Comparison of ENCODE assay signal across 25 mouse cellular contexts in the genomic region with DNA sequence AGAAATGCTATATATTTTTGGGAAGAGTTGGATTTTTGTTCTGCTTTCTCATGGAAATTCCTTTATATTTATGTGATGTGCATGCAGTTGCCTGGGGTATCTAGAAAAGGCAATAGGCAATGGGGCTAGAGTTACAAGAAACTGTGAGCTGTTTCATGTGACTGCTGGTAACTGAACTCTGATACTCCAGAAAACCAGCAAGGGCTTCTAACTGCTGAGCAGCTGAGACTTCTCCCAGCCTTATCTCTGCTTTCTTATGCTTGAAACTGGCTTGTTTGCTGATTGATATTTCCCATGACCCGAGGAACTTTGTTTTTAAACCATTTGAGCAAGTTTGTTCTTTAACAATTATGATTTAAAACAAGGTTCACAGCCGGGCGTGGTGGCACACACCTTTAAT.
"Had no signal": no experiment of that assay in that cellular context is flagged by ENCODE, and none has a peak within 500 bp of the region (broad histone marks: within the 10 kb centered on the region; RNA-seq: fewer than 3 reads in every experiment).

No protein-coding gene starts in this region.

- H3K4me3 ChIP-seq: gastrocnemius, adult 2 months; heart, adult 2 months; heart, embryonic 13.5 days; heart, embryonic 15.5 days; hindbrain, embryonic 13.5 days; hindbrain, embryonic 15.5 days; layer of hippocampus, adult 2 months; left cerebral cortex, adult 2 months; limb, embryonic 10.5 days; limb, embryonic 12.5 days; liver, embryonic 13.5 days had no signal

- H3K27me3 ChIP-seq: heart, embryonic 13.5 days; heart, embryonic 15.5 days; hindbrain, embryonic 13.5 days; hindbrain, embryonic 15.5 days; limb, embryonic 12.5 days; liver, embryonic 13.5 days had no signal

- H3K27ac ChIP-seq: gastrocnemius, adult 2 months; heart, adult 2 months; heart, embryonic 13.5 days; heart, embryonic 15.5 days; hindbrain, embryonic 13.5 days; hindbrain, embryonic 15.5 days; hindbrain, postnatal 0 days; layer of hippocampus, adult 2 months; left cerebral cortex, adult 2 months; limb, embryonic 10.5 days; limb, embryonic 12.5 days; liver, embryonic 13.5 days had no signal

- DNase-seq: gastrocnemius, adult 2 months; gastrocnemius, postnatal 10 days; gastrocnemius, postnatal 36 days; heart, adult 11 months; heart, adult 2 months; heart, postnatal 14 days; heart, postnatal 36 days; kidney, adult 18-20 months; kidney, adult 8-10 months; kidney, postnatal 10 days; kidney, postnatal 25 days; kidney, postnatal 4 days; liver; liver, embryonic 13.5 days had no signal

- H3K4me1 ChIP-seq: hindbrain, embryonic 13.5 days; hindbrain, embryonic 15.5 days; limb, embryonic 10.5 days; limb, embryonic 12.5 days; liver, embryonic 13.5 days had no signal

- ATAC-seq: hindbrain, postnatal 0 days had no signal

- H3K9ac ChIP-seq: heart, embryonic 13.5 days; heart, embryonic 15.5 days; hindbrain, embryonic 13.5 days; hindbrain, embryonic 15.5 days; limb, embryonic 12.5 days; liver, embryonic 13.5 days had no signal

- H3K4me2 ChIP-seq: heart, embryonic 11.5 days; heart, embryonic 13.5 days; heart, embryonic 15.5 days; hindbrain, embryonic 13.5 days; hindbrain, embryonic 15.5 days; limb, embryonic 12.5 days; liver, embryonic 11.5 days; liver, embryonic 13.5 days had no signal

- H3K36me3 ChIP-seq: heart, embryonic 13.5 days; heart, embryonic 15.5 days; hindbrain, embryonic 13.5 days; hindbrain, embryonic 15.5 days; limb, embryonic 10.5 days; limb, embryonic 12.5 days; liver, embryonic 13.5 days had no signal

- H3K9me3 ChIP-seq: heart, embryonic 13.5 days; heart, embryonic 15.5 days; hindbrain, embryonic 13.5 days; hindbrain, embryonic 15.5 days; limb, embryonic 10.5 days; limb, embryonic 12.5 days; liver, embryonic 13.5 days had no signal
